Mouse (Mus musculus) limb, embryonic 13.5 days (tissue): ENCODE results near the gene Cckbr. TPM values are rescaled to one million over a fixed set of nuclear protein-coding genes. Genes with fewer than 3 reads are reported as not detected.
A peak's percentile ranks its signal among the peaks of the same experiment; 100 is the strongest.

Experiments
- ATAC-seq: fragments of 200-750 bp; cut with Nextera tagmentation; 2 replicates; pipeline ENCODE4 v1.8.0; 2017; ENCODE audit warnings: low read depth, moderate number of reproducible peaks, moderate TSS enrichment; ENCODE audit not compliant: low FRiP score
- H3K27ac ChIP-seq: fragments of 300-500 bp; sonication (generic); 2 replicates; pipeline ENCODE4 v1.5.1; 2015; ENCODE audit warnings: inconsistent platforms, mild to moderate bottlenecking, moderate library complexity
- H3K27me3 ChIP-seq: fragments of 300-500 bp; sonication (generic); 2 replicates; pipeline ENCODE4 v1.6.1; 2015; ENCODE audit warnings: mild to moderate bottlenecking, inconsistent platforms
- H3K36me3 ChIP-seq: fragments of 300-500 bp; sonication (generic); 2 replicates; pipeline ENCODE4 v1.6.1; 2015; ENCODE audit warnings: inconsistent platforms, mild to moderate bottlenecking, moderate library complexity
- H3K4me1 ChIP-seq: fragments of 300-500 bp; sonication (generic); 2 replicates; pipeline ENCODE4 v1.6.1; 2015; ENCODE audit warnings: inconsistent platforms
- H3K4me2 ChIP-seq: fragments of 300-500 bp; sonication (generic); replicated peaks from 2 replicates; pipeline ENCODE4 v1.6.1; 2015; ENCODE audit warnings: inconsistent platforms, mild to moderate bottlenecking, moderate library complexity
- H3K4me3 ChIP-seq: fragments of 300-500 bp; sonication (generic); 2 replicates; pipeline ENCODE4 v1.5.1; 2015; ENCODE audit warnings: moderate library complexity, mild to moderate bottlenecking, inconsistent platforms
- H3K9ac ChIP-seq: fragments of 300-500 bp; sonication (generic); 2 replicates; pipeline ENCODE4 v1.6.1; 2015; ENCODE audit warnings: mild to moderate bottlenecking, inconsistent platforms
- H3K9me3 ChIP-seq: fragments of 300-500 bp; sonication (generic); 2 replicates; pipeline ENCODE4 v1.6.1; 2016; ENCODE audit warnings: inconsistent platforms
- WGBS: fragments of 180-500 bp; shearing (Covaris S2); methylation state at CpG from one replicate; pipeline ENCODE4 v1.1.7; 2015; 5-methylcytosine and 5-hydroxymethylcytosine counted together
- polyA plus RNA-seq: library from polyadenylated mRNA; unstranded; fragments of >200 nt; fragmentation: Nextera tagmentation; extraction: Ambion mirVana; gene quantifications from 2 replicates; pipeline ENCODE4 v1.2.1, GENCODE M21; 2015

Gene Cckbr
- polyA plus RNA-seq, 1 experiment from 2014 or later: 0.09 TPM

- 43% methylated on average over 5 of the region's 5 CpGs for WGBS
- ATAC-seq: no peak
- Histone ChIP-seq H3K4me1 (no peaks in the 10 kb centered on the region), H3K27ac (no peak overlapping the region), H3K27me3 (0 out of 2 replicates have a peak, but pooled peaks cover 3% of the 10 kb centered on the region), H3K9me3 (no peaks in the 10 kb centered on the region), H3K4me3 (no peak overlapping the region), H3K9ac (no peak overlapping the region), H3K36me3 (no peaks in the 10 kb centered on the region), H3K4me2 (no peak overlapping the region)
Observed at GRCm38 (mm10) chr7:105513845-105514291, 88.3 kb downstream of the Cckbr start.

- Histone ChIP-seq H3K4me2 (no peak overlapping the region), H3K27ac (no peak overlapping the region), H3K27me3 (0 out of 2 replicates have a peak, but pooled peaks cover 3% of the 10 kb centered on the region), H3K9me3 (no peaks in the 10 kb centered on the region), H3K36me3 (no peaks in the 10 kb centered on the region), H3K9ac (no peak overlapping the region), H3K4me1 (0 out of 2 replicates have a peak, but pooled peaks cover 3% of the 10 kb centered on the region), H3K4me3 (no peak overlapping the region)
- 37% methylated on average over 5 of the region's 5 CpGs for WGBS
- ATAC-seq: no peak
Observed at GRCm38 (mm10) chr7:105514561-105514960, 89.0 kb downstream of the Cckbr start.

GRCm38 (mm10) chr7:105515178-105515577 lies 89.6 kb downstream of the Cckbr start:
- 12% methylated on average over 5 of the region's 5 CpGs for WGBS
- H3K27me3 ChIP-seq: 0 out of 2 replicates have a peak, but pooled peaks cover 3% of the 10 kb centered on the region
- no peak overlapping the region for H3K4me2 ChIP-seq
- H3K4me3 ChIP-seq: no peak overlapping the region
- H3K9ac ChIP-seq: no peak overlapping the region
- ATAC-seq: peak; percentile 64; the same call in 1 of the 2 replicates
- H3K36me3 ChIP-seq: no peaks in the 10 kb centered on the region
- H3K9me3 ChIP-seq: no peaks in the 10 kb centered on the region
- H3K27ac ChIP-seq: no peak overlapping the region
- 0 out of 2 replicates have a peak, but pooled peaks cover 7% of the 10 kb centered on the region for H3K4me1 ChIP-seq

GRCm38 (mm10) chr7:105516669-105517360 lies 91.3 kb downstream of the Cckbr start:
- Histone ChIP-seq H3K9ac (no peak overlapping the region), H3K9me3 (no peaks in the 10 kb centered on the region), H3K4me3 (no peak overlapping the region), H3K27ac (no peak overlapping the region), H3K4me2 (no peak overlapping the region), H3K27me3 (0 out of 2 replicates have a peak, but pooled peaks cover 3% of the 10 kb centered on the region), H3K36me3 (no peaks in the 10 kb centered on the region), H3K4me1 (0 out of 2 replicates have a peak, but pooled peaks cover 9% of the 10 kb centered on the region)
- no peak for ATAC-seq
- 45% methylated on average over 9 of the region's 9 CpGs for WGBS

GRCm38 (mm10) chr7:105519336-105519735 lies 93.8 kb downstream of the Cckbr start:
- H3K4me3 ChIP-seq: no peak overlapping the region
- no peak overlapping the region for H3K27ac ChIP-seq
- 0 out of 2 replicates have a peak, but pooled peaks cover 9% of the 10 kb centered on the region for H3K4me1 ChIP-seq
- no peaks in the 10 kb centered on the region for H3K36me3 ChIP-seq
- H3K27me3 ChIP-seq: 0 out of 2 replicates have a peak, but pooled peaks cover 3% of the 10 kb centered on the region
- no peak for ATAC-seq
- no peaks in the 10 kb centered on the region for H3K9me3 ChIP-seq
- no peak overlapping the region for H3K4me2 ChIP-seq
- H3K9ac ChIP-seq: no peak overlapping the region
- WGBS: 61% methylated on average over 11 of the region's 11 CpGs

GRCm38 (mm10) chr7:105519771-105520170 lies 94.2 kb downstream of the Cckbr start:
- 56% methylated on average over 2 of the region's 2 CpGs for WGBS

GRCm38 (mm10) chr7:105520201-105520600 lies 94.7 kb downstream of the Cckbr start:
- no peak overlapping the region for H3K9ac ChIP-seq
- 0 out of 2 replicates have a peak, but pooled peaks cover 3% of the 10 kb centered on the region for H3K27me3 ChIP-seq
- H3K4me2 ChIP-seq: no peak overlapping the region
- H3K36me3 ChIP-seq: no peaks in the 10 kb centered on the region
- WGBS: 7% methylated on average over 6 of the region's 6 CpGs
- H3K4me3 ChIP-seq: no peak overlapping the region
- H3K27ac ChIP-seq: no peak overlapping the region
- no peaks in the 10 kb centered on the region for H3K9me3 ChIP-seq
- ATAC-seq: no peak
- H3K4me1 ChIP-seq: 0 out of 2 replicates have a peak, but pooled peaks cover 9% of the 10 kb centered on the region

More at GRCm38 (mm10) chr7:105519771-105520170, 94.2 kb downstream of the Cckbr start:
- ATAC-seq: no peak
- Histone ChIP-seq H3K27me3 (0 out of 2 replicates have a peak, but pooled peaks cover 3% of the 10 kb centered on the region), H3K4me2 (no peak overlapping the region), H3K4me3 (no peak overlapping the region), H3K9me3 (no peaks in the 10 kb centered on the region), H3K9ac (no peak overlapping the region), H3K27ac (no peak overlapping the region), H3K4me1 (0 out of 2 replicates have a peak, but pooled peaks cover 9% of the 10 kb centered on the region), H3K36me3 (no peaks in the 10 kb centered on the region)

Other genes with a start within 250 kb of the Cckbr start
- not detected in 2 replicates for gene Olfr685, start 239.7 kb upstream of the Cckbr start, polyA plus RNA-seq
- gene Olfr686, start 218.2 kb upstream of the Cckbr start, polyA plus RNA-seq: not detected in 2 replicates
- gene Olfr688, start 137.6 kb upstream of the Cckbr start, polyA plus RNA-seq: not detected in 2 replicates
- not detected in 2 replicates for gene Olfr689, start 114.6 kb upstream of the Cckbr start, polyA plus RNA-seq
- not detected in 2 replicates for gene Olfr690, start 91.6 kb upstream of the Cckbr start, polyA plus RNA-seq
- gene Olfr691, start 83.5 kb upstream of the Cckbr start, polyA plus RNA-seq: not detected in 2 replicates
- not detected in 2 replicates for gene Olfr692, start 57.5 kb upstream of the Cckbr start, polyA plus RNA-seq
- not detected in 2 replicates for gene Gm5901, start 50.7 kb upstream of the Cckbr start, polyA plus RNA-seq
- gene Fam160a2, start 25.7 kb upstream of the Cckbr start, polyA plus RNA-seq: 47.0 and 49.2 TPM in 2 replicates
- gene Cnga4, start 21.2 kb upstream of the Cckbr start, polyA plus RNA-seq: not detected in 2 replicates
- 51.2 and 52.2 TPM in 2 replicates for gene Cavin3, start 56.6 kb downstream of the Cckbr start, polyA plus RNA-seq
- gene Smpd1, start 128.6 kb downstream of the Cckbr start, polyA plus RNA-seq: 40.1 and 40.8 TPM in 2 replicates
- 51.1 and 58.3 TPM in 2 replicates for gene Apbb1, start 155.9 kb downstream of the Cckbr start, polyA plus RNA-seq
- gene Hpx, start 174.4 kb downstream of the Cckbr start, polyA plus RNA-seq: 0.37 and 1.00 TPM in 2 replicates
- gene Trim3, start 207.8 kb downstream of the Cckbr start, polyA plus RNA-seq: 36.9 and 38.0 TPM in 2 replicates
- 182 and 195 TPM in 2 replicates for gene Timm10b, start 214.3 kb downstream of the Cckbr start, polyA plus RNA-seq
- gene Arfip2, start 214.7 kb downstream of the Cckbr start, polyA plus RNA-seq: 82.4 and 97.0 TPM in 2 replicates
- gene Gm45799, start 214.8 kb downstream of the Cckbr start, polyA plus RNA-seq: 23.7 and 28.5 TPM in 2 replicates
- 1.7 and 1.9 TPM in 2 replicates for gene Dnhd1, start 225.1 kb downstream of the Cckbr start, polyA plus RNA-seq